Mouse (Mus musculus) C3H10T1/2 (cell line): ENCODE data around the gene Ccdc15. TPM values are rescaled to one million over a fixed set of nuclear protein-coding genes. Genes with fewer than 3 reads are reported as not detected.

Source experiments
- polyA plus RNA-seq, 2 experiments: library from polyadenylated mRNA; unstranded; fragments of >200 nt; fragmentation: generic; extraction: Trizol; gene quantifications; one replicate each; pipeline ENCODE4 v1.2.1; 2012; ENCODE audit warnings: missing spikeins in 2 of 2

The Ccdc15 gene
- polyA plus RNA-seq: under 1 TPM; 0.12 to 0.51 TPM

DNA sequence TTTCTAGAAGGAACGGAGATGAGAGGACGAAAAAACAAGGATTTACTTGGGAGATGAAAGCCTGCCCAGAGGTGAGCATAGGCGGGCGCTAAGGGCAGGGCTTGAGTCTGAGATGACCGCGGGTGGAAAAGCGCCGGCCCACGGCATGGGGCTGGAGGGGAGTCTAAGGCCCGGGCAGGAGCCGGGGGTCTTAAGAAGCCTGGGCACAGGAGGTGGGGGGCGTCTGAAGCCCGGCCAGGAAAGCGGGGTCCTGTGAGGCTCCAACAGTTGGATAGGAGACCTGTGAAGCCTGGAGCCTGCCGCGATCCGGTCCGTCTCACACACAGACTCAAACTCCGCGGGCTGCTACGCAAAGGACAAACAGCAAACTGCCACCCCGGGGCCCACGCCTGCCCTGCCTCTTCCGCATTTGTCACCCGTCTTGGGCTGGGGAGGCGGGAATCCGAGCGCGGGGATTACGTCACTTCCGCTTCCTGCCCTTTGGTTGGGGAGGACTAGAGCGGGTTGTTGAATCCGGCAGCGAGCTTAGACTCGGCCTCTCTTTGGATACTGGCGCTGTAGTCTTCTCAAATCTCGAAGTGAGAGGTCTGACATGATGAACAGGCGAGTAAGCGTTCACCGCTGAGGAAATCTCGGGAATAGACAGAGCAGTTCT, at the start of gene Ccdc15:
Ccdc15 (minus strand) TSS at position 445 of the 655 bp plus-strand sequence.

DNA sequence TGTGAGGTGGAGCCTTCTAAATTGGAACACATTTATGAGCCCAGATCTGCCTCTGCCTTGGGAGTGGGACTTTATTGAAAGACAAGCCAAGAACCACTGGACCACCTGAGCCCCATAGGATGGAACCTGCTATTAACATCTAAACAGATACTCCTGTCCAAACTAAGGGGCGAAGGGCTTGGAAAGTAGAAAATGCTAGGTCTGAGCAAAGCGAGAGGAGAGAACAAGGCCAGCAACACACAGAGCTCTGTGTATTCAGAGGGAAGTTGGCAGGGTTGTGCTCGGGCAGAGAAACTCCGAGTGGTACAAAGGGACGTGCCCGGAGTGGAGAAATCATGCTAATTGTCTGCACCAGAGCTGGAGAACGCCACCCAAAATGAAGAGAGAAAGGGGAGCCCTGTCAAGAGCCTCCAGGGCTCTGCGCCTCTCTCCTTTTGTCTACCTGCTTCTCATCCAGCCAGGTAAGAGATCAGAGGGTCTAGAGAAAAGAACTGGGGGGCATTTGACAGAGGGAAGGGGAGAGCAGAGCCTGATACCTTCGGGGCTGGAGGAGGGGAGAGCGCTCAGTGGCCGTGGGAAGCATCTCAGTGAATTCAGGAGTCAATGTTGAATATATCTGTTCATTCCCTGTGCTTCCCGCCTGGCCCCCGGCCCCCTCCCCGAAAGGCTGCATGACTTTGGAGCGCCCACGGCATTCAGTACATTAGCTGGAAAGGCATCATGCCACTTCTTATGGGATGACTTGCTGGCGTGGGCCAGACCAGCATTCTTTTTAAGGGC, 19.3 kb upstream of the Ccdc15 start, which contains the start of gene Hepacam:
Hepacam (plus strand) TSS at position 51 of the 780 bp plus-strand sequence.

GRCm38 (mm10) chr9:37255149-37255888, 92.9 kb downstream of the Ccdc15 start, which contains the start of gene Slc37a2:
Slc37a2 (minus strand) TSS chr9:37255738.

Other genes with a start within 250 kb of the Ccdc15 start
- under 1 TPM; 0.04 to 0.64 TPM for gene Pknox2, start 201.0 kb downstream of the Ccdc15 start, polyA plus RNA-seq
- 10 to 100 TPM in 1 of 2 experiments, 1 to 10 TPM in 1; 1.6 to 13.5 TPM for gene Tmem218, start 140.2 kb downstream of the Ccdc15 start, polyA plus RNA-seq
- under 1 TPM; 0.35 to 0.39 TPM for gene Slc37a2, start 92.7 kb downstream of the Ccdc15 start, polyA plus RNA-seq
- not detected for gene Hepacam, start 18.9 kb upstream of the Ccdc15 start, polyA plus RNA-seq
- not detected for gene Robo4, start 53.5 kb upstream of the Ccdc15 start, polyA plus RNA-seq
- under 1 TPM; 0.04 to 0.28 TPM for gene Robo3, start 84.8 kb upstream of the Ccdc15 start, polyA plus RNA-seq
- 1 to 10 TPM in 1 of 2 experiments, under 1 TPM in 1; 0.94 to 7.4 TPM for gene Msantd2, start 140.9 kb upstream of the Ccdc15 start, polyA plus RNA-seq
- gene Esam, start 179.6 kb upstream of the Ccdc15 start, polyA plus RNA-seq: under 1 TPM; 0.01 to 0.08 TPM
- gene Vsig2, start 190.8 kb upstream of the Ccdc15 start, polyA plus RNA-seq: not detected
- under 1 TPM; 0.14 to 0.67 TPM for gene Nrgn, start 204.5 kb upstream of the Ccdc15 start, polyA plus RNA-seq
- gene Siae, start 207.3 kb upstream of the Ccdc15 start, polyA plus RNA-seq: 10 to 100 TPM in 1 of 2 experiments, under 1 TPM in 1; 0.94 to 11.9 TPM